Mouse (Mus musculus) liver, adult 2 months (tissue): ENCODE results near the gene Map1lc3a.

Experiments used
- CTCF ChIP-seq: fragments of 200-500 bp; IDR thresholded peaks from 2 replicates; pipeline ENCODE4 v1.5.1; 2011; ENCODE audit warnings: low read depth, low read length, control low read depth
- POLR2A ChIP-seq: fragments of 200-500 bp; IDR thresholded peaks from 2 replicates; pipeline ENCODE4 v1.6.1; 2011; ENCODE audit warnings: low read length, control low read depth; ENCODE audit not compliant: insufficient read depth; ENCODE audit errors: extremely low read depth

DNA sequence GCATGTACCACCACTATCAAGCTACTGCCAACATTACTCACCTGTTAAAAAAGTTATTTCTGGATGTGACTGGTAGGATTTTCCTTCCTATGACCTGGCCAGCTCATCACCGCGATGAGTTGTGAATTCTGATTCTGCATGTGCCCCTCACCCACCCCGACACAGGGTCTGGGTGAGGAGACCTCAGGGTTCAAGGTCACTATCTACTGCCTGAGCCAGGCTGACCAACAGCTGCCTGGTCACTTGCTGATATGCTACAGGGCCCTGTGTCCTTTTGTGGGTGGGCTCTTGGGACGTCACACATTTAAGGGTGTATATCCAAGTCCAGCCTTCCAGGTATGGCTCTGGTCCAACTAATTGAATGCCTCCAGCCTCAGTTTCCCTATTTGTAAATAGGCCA lies 3.1 kb downstream of the Map1lc3a start:
- no peak for TF ChIP-seq CTCF
- TF ChIP-seq POLR2A, result no peak
